Comparison of ENCODE assay signal across 8 mouse cellular contexts in genomic region chr5:72914633-72915561, GRCm38 (mm10). TPM values are rescaled to one million over a fixed set of nuclear protein-coding genes. Genes with fewer than 3 reads are reported as not detected.
DNase-seq lines count a peak whose midpoint lies in the region; ATAC-seq and TF ChIP-seq lines count a peak whose summit lies in the region.

No protein-coding gene starts in this region.

- under 1% methylated on average over 64 of the region's 66 CpGs for WGBS in forebrain, embryonic 13.5 days
- WGBS in hindbrain, embryonic 14.5 days: under 1% methylated on average over 56 of the region's 66 CpGs
- under 1% methylated on average over 66 of the region's 66 CpGs for WGBS in limb, embryonic 15.5 days

- H3K36me3 ChIP-seq in forebrain, embryonic 13.5 days (ENCODE audit: poor library complexity, severe bottlenecking): no peaks in the 10 kb centered on the region
- H3K36me3 ChIP-seq in hindbrain, embryonic 14.5 days (replicated peaks; ENCODE audit: control insufficient read depth, insufficient read depth): no peaks in the 10 kb centered on the region
- H3K36me3 ChIP-seq in limb, embryonic 15.5 days: no peaks in the 10 kb centered on the region

- peaks cover 27% of the 10 kb centered on the region for H3K4me1 ChIP-seq in forebrain, embryonic 13.5 days
- peaks cover 26% of the 10 kb centered on the region for H3K4me1 ChIP-seq in hindbrain, embryonic 14.5 days (replicated peaks; ENCODE audit: control insufficient read depth, insufficient read depth, low read length)
- peaks cover 25% of the 10 kb centered on the region for H3K4me1 ChIP-seq in limb, embryonic 15.5 days

- peak overlapping the region; percentile 75 for H3K4me2 ChIP-seq in forebrain, embryonic 13.5 days
- peak overlapping the region; percentile 86 for H3K4me2 ChIP-seq in hindbrain, embryonic 14.5 days (replicated peaks)
- H3K4me2 ChIP-seq in limb, embryonic 15.5 days: peak overlapping the region; percentile 66

- H3K27ac ChIP-seq in left cerebral cortex, adult 2 months: peak overlapping the region; percentile 97
- peak overlapping the region; percentile 98 for H3K27ac ChIP-seq in forebrain, embryonic 13.5 days
- H3K27ac ChIP-seq in hindbrain, embryonic 14.5 days: peak overlapping the region; percentile 96
- peak overlapping the region; percentile 98 for H3K27ac ChIP-seq in limb, embryonic 15.5 days

- intact Hi-C loops in left cerebral cortex, adult 2 months (cut with DNase I): loop anchor here (10.0 kb wide), 1 partner anchor 360 kb away; the partner anchor contains the start of gene Nfxl1
- intact Hi-C loops in left cerebral cortex, postnatal 10 days (cut with DNase I): no loop called here

- peak; percentile 9 for ATAC-seq in activated CD4-positive, CD25-positive, alpha-beta regulatory T cell, adult 4 months
- peak; percentile 68 for ATAC-seq in forebrain, embryonic 13.5 days
- ATAC-seq in hindbrain, embryonic 14.5 days (ENCODE audit: low FRiP score): peak; percentile 58
- peak; percentile 42; the same call in 1 of the 2 replicates for ATAC-seq in limb, embryonic 15.5 days (ENCODE audit: insufficient number of reproducible peaks, low FRiP score, low TSS enrichment, low read depth)

- H3K4me3 ChIP-seq in left cerebral cortex, adult 2 months: peak overlapping the region; percentile 71
- H3K4me3 ChIP-seq in forebrain, embryonic 13.5 days: peak overlapping the region; percentile 99
- H3K4me3 ChIP-seq in hindbrain, embryonic 14.5 days (replicated peaks; ENCODE audit: low read length): peak overlapping the region; percentile 91
- peak overlapping the region; percentile 68 for H3K4me3 ChIP-seq in limb, embryonic 15.5 days

- no peaks in the 10 kb centered on the region for H3K9me3 ChIP-seq in forebrain, embryonic 13.5 days (replicated peaks)
- no peaks in the 10 kb centered on the region for H3K9me3 ChIP-seq in hindbrain, embryonic 14.5 days (ENCODE audit: control insufficient read depth, low read length)
- H3K9me3 ChIP-seq in limb, embryonic 15.5 days: no peaks in the 10 kb centered on the region

- peak overlapping the region; percentile 99 for H3K9ac ChIP-seq in forebrain, embryonic 13.5 days
- peak overlapping the region; percentile 89 for H3K9ac ChIP-seq in hindbrain, embryonic 14.5 days
- H3K9ac ChIP-seq in limb, embryonic 15.5 days: peak overlapping the region; percentile 90

- H3K27me3 ChIP-seq in forebrain, embryonic 13.5 days: peaks cover 4% of the 10 kb centered on the region; the same call in 1 of the 2 replicates
- 0 out of 2 replicates have a peak, but pooled peaks cover 3% of the 10 kb centered on the region for H3K27me3 ChIP-seq in hindbrain, embryonic 14.5 days (ENCODE audit: control insufficient read depth, insufficient read depth, low read length)
- H3K27me3 ChIP-seq in limb, embryonic 15.5 days: no peaks in the 10 kb centered on the region

- DNase-seq in left cerebral cortex, adult 2 months (ENCODE audit: extremely low spot score in 1 of 2, low spot score in 2 of 2): peak; percentile 16 to 28
- DNase-seq in left cerebral cortex, postnatal 10 days (ENCODE audit: extremely low spot score in 1 of 2, low spot score in 2 of 2): no peak
- DNase-seq in hindbrain, embryonic 14.5 days (ENCODE audit: low spot score): peak; percentile 64
- DNase-seq in natural killer cell, adult 2 months (ENCODE audit: low spot score in 2 of 2): peak; percentile 22 to 30
- peak; percentile 16 for DNase-seq in thymus, postnatal 0 days (ENCODE audit: low spot score)

- no peak for TF ChIP-seq CTCF in left cerebral cortex, adult 2 months (IDR thresholded peaks at IDR 0.05)

RNA-seq across cellular contexts. Expression of gene Slain2, which starts 0.8 kb away (rescaled TPM):
- 10 to 100 TPM; 27.6 to 29.4 TPM for total RNA-seq in left cerebral cortex, adult 2 months (2021)
- 10 to 100 TPM; 38.0 to 39.7 TPM for total RNA-seq in left cerebral cortex, postnatal 10 days (2021)
- polyA plus RNA-seq in activated CD4-positive, CD25-positive, alpha-beta regulatory T cell, adult 4 months (2017; shearing (Covaris generic)): 10 to 100 TPM; 11.7 to 13.9 TPM
- 14.4 and 14.7 TPM in 2 replicates for polyA plus RNA-seq in forebrain, embryonic 13.5 days (2015; fragmentation: Nextera tagmentation; extraction: Ambion mirVana)
- 24.6 and 29.6 TPM in 2 replicates for polyA plus RNA-seq in hindbrain, embryonic 14.5 days (2014; fragmentation: Nextera tagmentation; extraction: Ambion mirVana)
- 14.0 and 16.4 TPM in 2 replicates for polyA plus RNA-seq in limb, embryonic 15.5 days (2015; fragmentation: Nextera tagmentation; extraction: Ambion mirVana)
- 10.8 and 11.8 TPM in 2 replicates for polyA plus RNA-seq in thymus, postnatal 0 days (2015; fragmentation: Nextera tagmentation; extraction: Ambion mirVana)

RNA-seq across cellular contexts. Expression of gene Tec, which starts 46.6 kb away (rescaled TPM):
- 1 to 10 TPM; 3.4 to 3.8 TPM for total RNA-seq in left cerebral cortex, adult 2 months (2021)
- 10 to 100 TPM in 1 of 2 experiments, 1 to 10 TPM in 1; 7.3 to 12.4 TPM for total RNA-seq in left cerebral cortex, postnatal 10 days (2021)
- polyA plus RNA-seq in activated CD4-positive, CD25-positive, alpha-beta regulatory T cell, adult 4 months (2017; shearing (Covaris generic)): 10 to 100 TPM; 10.1 to 10.6 TPM
- 3.1 TPM in 2 replicates for polyA plus RNA-seq in forebrain, embryonic 13.5 days (2015; fragmentation: Nextera tagmentation; extraction: Ambion mirVana)
- 7.6 and 8.8 TPM in 2 replicates for polyA plus RNA-seq in hindbrain, embryonic 14.5 days (2014; fragmentation: Nextera tagmentation; extraction: Ambion mirVana)
- polyA plus RNA-seq in limb, embryonic 15.5 days (2015; fragmentation: Nextera tagmentation; extraction: Ambion mirVana): 12.9 and 13.2 TPM in 2 replicates
- 25.2 and 25.8 TPM in 2 replicates for polyA plus RNA-seq in thymus, postnatal 0 days (2015; fragmentation: Nextera tagmentation; extraction: Ambion mirVana)

RNA-seq across cellular contexts. Expression of gene Gm10135, which starts 59.6 kb away (rescaled TPM):
- total RNA-seq in left cerebral cortex, adult 2 months (2021): not detected
- not detected for total RNA-seq in left cerebral cortex, postnatal 10 days (2021)
- not detected for polyA plus RNA-seq in activated CD4-positive, CD25-positive, alpha-beta regulatory T cell, adult 4 months (2017; shearing (Covaris generic))
- polyA plus RNA-seq in forebrain, embryonic 13.5 days (2015; fragmentation: Nextera tagmentation; extraction: Ambion mirVana): not detected in 2 replicates
- polyA plus RNA-seq in hindbrain, embryonic 14.5 days (2014; fragmentation: Nextera tagmentation; extraction: Ambion mirVana): not detected in 2 replicates
- not detected in 2 replicates for polyA plus RNA-seq in limb, embryonic 15.5 days (2015; fragmentation: Nextera tagmentation; extraction: Ambion mirVana)
- not detected in 2 replicates for polyA plus RNA-seq in thymus, postnatal 0 days (2015; fragmentation: Nextera tagmentation; extraction: Ambion mirVana)

Comparison
In these comparisons a context has a peak if more than half of its experiments do, and no peak if none do; other contexts are left out.
1. DNase-seq: peak in left cerebral cortex, adult 2 months (2 of 2), hindbrain, embryonic 14.5 days (single experiment), natural killer cell, adult 2 months (2 of 2) and thymus, postnatal 0 days (single experiment); none in left cerebral cortex, postnatal 10 days (0 of 2).
2. ATAC-seq: peak in every context shown above with its lines; median percentile 68 in forebrain, embryonic 13.5 days; 58 in hindbrain, embryonic 14.5 days; 42 in limb, embryonic 15.5 days; 9 in activated CD4-positive, CD25-positive, alpha-beta regulatory T cell, adult 4 months.
3. Peak in every context shown above with its lines, with median percentiles within 50 percentile points of each other: H3K27ac ChIP-seq, H3K4me3 ChIP-seq, H3K4me2 ChIP-seq and H3K9ac ChIP-seq.